Mouse (Mus musculus) lung, embryonic 14.5 days (tissue): Measurements from ENCODE around the gene Pde4d. TPM values are rescaled to one million over a fixed set of nuclear protein-coding genes. Genes with fewer than 3 reads are reported as not detected.

Experiments used
- ATAC-seq: fragments of 200-750 bp; cut with Nextera tagmentation; 2 replicates; pipeline ENCODE4 v1.8.0; 2017; ENCODE audit warnings: mild to moderate bottlenecking, moderate TSS enrichment, moderate library complexity; ENCODE audit not compliant: insufficient read depth
- DNase-seq: peaks from one replicate; pipeline ENCODE4 v3.0.0-alpha.2; 2015
- H3K27ac ChIP-seq: fragments of 300-500 bp; sonication (generic); 2 replicates; pipeline ENCODE4 v1.5.1; 2014; ENCODE audit warnings: low read depth, mild to moderate bottlenecking, moderate library complexity
- H3K27me3 ChIP-seq: fragments of 300-500 bp; sonication (generic); 2 replicates; pipeline ENCODE4 v1.6.1; 2014; ENCODE audit warnings: low read length, control low read depth; ENCODE audit not compliant: insufficient read depth
- H3K36me3 ChIP-seq: fragments of 300-500 bp; sonication (generic); 2 replicates; pipeline ENCODE4 v1.6.1; 2014; ENCODE audit warnings: control low read depth; ENCODE audit not compliant: insufficient read depth
- H3K4me1 ChIP-seq: fragments of 300-500 bp; sonication (generic); 2 replicates; pipeline ENCODE4 v1.6.1; 2014; ENCODE audit warnings: antibody characterized with exemption, control low read depth; ENCODE audit not compliant: insufficient read depth
- H3K4me2 ChIP-seq: fragments of 300-500 bp; sonication (generic); 2 replicates; pipeline ENCODE4 v1.6.1; 2014; ENCODE audit warnings: mild to moderate bottlenecking
- H3K4me3 ChIP-seq: fragments of 300-500 bp; sonication (generic); 2 replicates; pipeline ENCODE4 v1.5.1; 2014; ENCODE audit warnings: low read depth, low read length
- H3K9ac ChIP-seq: fragments of 300-500 bp; sonication (generic); 2 replicates; pipeline ENCODE4 v1.6.1; 2014
- H3K9me3 ChIP-seq: fragments of 300-500 bp; sonication (generic); 2 replicates; pipeline ENCODE4 v1.6.1; 2016; ENCODE audit warnings: low read depth, low read length, control low read depth
- CTCF ChIP-seq: IDR thresholded peaks from 2 replicates; pipeline ENCODE4 v1.5.1; 2016; ENCODE audit warnings: antibody characterized with exemption, low read depth
- WGBS: fragments of 180-500 bp; shearing (Covaris S2); extraction: QIAGEN DNeasy Blood & Tissue Kit; methylation state at CpG from one replicate; pipeline ENCODE4 v1.1.7; 2014; 5-methylcytosine and 5-hydroxymethylcytosine counted together
- polyA plus RNA-seq: library from polyadenylated mRNA; unstranded; fragments of >200 nt; fragmentation: Nextera tagmentation; extraction: Ambion mirVana; gene quantifications from 2 replicates; pipeline ENCODE4 v1.2.1, GENCODE M21; 2014

The Pde4d gene
- polyA plus RNA-seq, 1 experiment from 2014 or later = 16.2 TPM

DNA sequence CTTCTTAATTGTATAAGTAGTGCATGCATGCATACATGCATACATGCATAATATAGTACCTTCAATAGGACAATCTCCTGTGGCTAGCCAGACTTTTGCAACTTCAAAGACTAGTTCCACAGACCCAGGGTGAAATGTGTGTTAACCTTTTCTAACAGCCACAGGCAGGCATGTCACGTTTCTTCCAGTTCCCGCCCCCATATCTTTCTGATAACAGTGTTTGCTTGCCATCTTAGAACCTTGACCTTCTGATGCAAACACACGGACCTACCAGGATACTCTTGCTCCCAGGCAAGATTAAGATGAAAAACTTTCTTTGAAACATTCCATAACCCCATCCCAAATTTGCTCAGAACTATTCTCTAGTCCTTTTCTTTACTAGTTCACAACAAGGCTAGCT lies 1357.7 kb downstream of the Pde4d start:
- H3K4me1 ChIP-seq = no peaks in the 10 kb centered on the region
- no peaks in the 10 kb centered on the region for H3K36me3 ChIP-seq
- 19% methylated on average over 3 of the region's 3 CpGs for WGBS
- no peak for TF ChIP-seq CTCF
- DNase-seq = no peak
- H3K4me2 ChIP-seq = no peak overlapping the region
- peak overlapping the region; percentile 30; the same call in 1 of the 2 replicates for H3K27ac ChIP-seq
- H3K9ac ChIP-seq = no peak overlapping the region
- H3K4me3 ChIP-seq = no peak overlapping the region
- no peaks in the 10 kb centered on the region for H3K9me3 ChIP-seq
- H3K27me3 ChIP-seq = no peaks in the 10 kb centered on the region
- peak; percentile 21; the same call in 1 of the 2 replicates for ATAC-seq

DNA sequence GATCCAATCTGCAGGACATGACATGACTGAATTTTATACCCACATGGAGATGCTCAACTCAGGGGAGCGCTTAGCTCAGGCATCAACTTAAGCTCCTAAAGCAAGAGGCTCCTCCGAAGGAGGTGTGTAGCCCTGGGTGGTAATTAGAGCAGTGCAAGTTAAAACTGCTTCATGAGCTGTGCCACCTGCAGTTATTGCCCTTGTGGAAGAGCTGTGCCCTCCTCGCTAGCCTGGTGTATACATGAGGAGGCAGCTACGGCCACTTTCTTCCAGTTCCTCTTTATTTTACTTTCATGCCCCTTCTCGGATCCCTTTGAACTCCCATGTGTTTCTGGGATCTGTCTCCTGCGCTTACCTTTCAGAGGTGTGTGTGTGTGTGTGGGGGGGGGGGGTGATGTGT lies 1358.3 kb downstream of the Pde4d start:
- Histone ChIP-seq H3K4me3 (no peak overlapping the region), H3K27ac (peak overlapping the region; percentile 30; the same call in 1 of the 2 replicates), H3K9ac (no peak overlapping the region), H3K9me3 (no peaks in the 10 kb centered on the region), H3K36me3 (no peaks in the 10 kb centered on the region), H3K4me2 (peak overlapping the region; percentile 15; the same call in 1 of the 2 replicates), H3K27me3 (no peaks in the 10 kb centered on the region), H3K4me1 (no peaks in the 10 kb centered on the region)
- WGBS = 48% methylated on average over 6 of the region's 6 CpGs
- no peak for TF ChIP-seq CTCF
- peak; percentile 17; the same call in 1 of the 2 replicates for ATAC-seq
- DNase-seq = no peak

DNA sequence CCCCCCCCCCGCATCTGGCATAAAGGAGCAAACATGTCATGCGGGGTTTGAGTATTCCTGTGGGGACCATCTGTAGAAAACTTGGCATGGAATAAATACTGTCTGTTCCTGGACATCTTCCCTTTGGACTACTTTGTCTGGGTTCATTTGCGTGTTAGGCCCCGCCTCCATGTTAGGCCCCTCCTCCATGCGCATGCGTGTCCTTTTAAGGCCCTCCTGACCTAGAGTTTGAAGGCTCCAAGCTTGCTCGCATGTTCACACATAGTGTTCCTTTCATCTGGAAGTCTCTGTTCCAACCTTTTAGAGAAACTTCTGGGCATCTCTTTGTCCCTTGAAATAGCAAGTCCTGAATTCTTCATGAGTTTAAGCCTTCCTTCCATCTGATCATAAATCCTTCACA lies 1359.2 kb downstream of the Pde4d start:
- 74% methylated on average over 6 of the region's 7 CpGs for WGBS
- no peak; the same call in 1 of the 2 replicates for ATAC-seq

DNA sequence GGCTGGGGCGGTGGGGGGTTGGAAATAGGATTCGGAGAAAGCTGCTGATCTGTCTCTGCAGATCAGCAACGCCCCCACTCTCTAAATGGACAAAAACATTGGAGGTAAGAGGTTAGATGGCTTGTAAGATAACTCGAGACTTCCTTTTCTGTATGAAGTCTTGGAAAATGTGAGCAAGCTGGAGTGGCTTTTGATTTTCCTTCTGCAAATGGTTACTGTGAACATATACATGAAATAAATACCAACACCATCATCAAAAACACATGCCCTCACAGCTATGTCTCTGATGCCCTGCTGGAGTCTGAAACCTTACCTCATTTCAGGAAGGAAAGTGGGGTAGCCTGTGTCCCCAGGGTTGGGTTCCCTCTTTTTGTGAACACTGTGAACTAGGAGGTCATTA lies 1359.9 kb downstream of the Pde4d start:
- WGBS = 52% methylated on average over 4 of the region's 4 CpGs
- H3K4me1 ChIP-seq = no peaks in the 10 kb centered on the region
- H3K4me3 ChIP-seq = no peak overlapping the region
- no peak overlapping the region for H3K27ac ChIP-seq
- no peak for TF ChIP-seq CTCF
- no peak overlapping the region for H3K9ac ChIP-seq
- no peak for ATAC-seq
- H3K4me2 ChIP-seq = no peak overlapping the region
- no peak for DNase-seq
- H3K36me3 ChIP-seq = no peaks in the 10 kb centered on the region
- H3K9me3 ChIP-seq = no peaks in the 10 kb centered on the region
- no peaks in the 10 kb centered on the region for H3K27me3 ChIP-seq

More for the DNA sequence above, 1359.2 kb downstream of the Pde4d start:
- no peaks in the 10 kb centered on the region for H3K36me3 ChIP-seq
- no peak overlapping the region for H3K4me3 ChIP-seq
- H3K4me2 ChIP-seq = no peak overlapping the region
- H3K4me1 ChIP-seq = no peaks in the 10 kb centered on the region
- no peak overlapping the region for H3K9ac ChIP-seq
- H3K9me3 ChIP-seq = no peaks in the 10 kb centered on the region
- peak; percentile 17 for DNase-seq
- no peaks in the 10 kb centered on the region for H3K27me3 ChIP-seq
- no peak for TF ChIP-seq CTCF
- no peak overlapping the region for H3K27ac ChIP-seq

DNA sequence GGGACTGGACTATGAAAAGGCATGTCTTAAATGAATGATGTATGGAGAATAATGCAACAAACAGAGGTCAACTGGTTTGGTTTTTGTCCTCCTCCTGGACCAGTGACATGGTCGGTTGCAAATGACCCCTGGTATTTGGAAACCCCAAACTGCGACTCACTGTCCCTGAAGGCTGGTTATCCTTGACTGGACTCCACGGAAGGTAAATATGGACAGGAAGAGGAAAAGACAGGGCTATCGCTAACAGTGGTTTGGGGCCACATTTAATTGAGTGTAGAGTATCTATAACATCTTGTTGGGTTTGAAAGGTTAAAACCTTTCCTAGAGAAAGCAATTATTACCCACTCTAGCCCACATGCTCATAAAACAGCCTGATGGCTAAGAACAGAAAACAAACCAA lies 1364.2 kb downstream of the Pde4d start:
- no peak for TF ChIP-seq CTCF
- no peaks in the 10 kb centered on the region for H3K27me3 ChIP-seq
- H3K9me3 ChIP-seq = no peaks in the 10 kb centered on the region
- H3K4me1 ChIP-seq = no peaks in the 10 kb centered on the region
- no peak for DNase-seq
- no peak overlapping the region for H3K4me3 ChIP-seq
- H3K27ac ChIP-seq = no peak overlapping the region
- ATAC-seq = no peak
- no peaks in the 10 kb centered on the region for H3K36me3 ChIP-seq
- H3K4me2 ChIP-seq = no peak overlapping the region
- no peak overlapping the region for H3K9ac ChIP-seq
- 80% methylated on average over 4 of the region's 4 CpGs for WGBS

DNA sequence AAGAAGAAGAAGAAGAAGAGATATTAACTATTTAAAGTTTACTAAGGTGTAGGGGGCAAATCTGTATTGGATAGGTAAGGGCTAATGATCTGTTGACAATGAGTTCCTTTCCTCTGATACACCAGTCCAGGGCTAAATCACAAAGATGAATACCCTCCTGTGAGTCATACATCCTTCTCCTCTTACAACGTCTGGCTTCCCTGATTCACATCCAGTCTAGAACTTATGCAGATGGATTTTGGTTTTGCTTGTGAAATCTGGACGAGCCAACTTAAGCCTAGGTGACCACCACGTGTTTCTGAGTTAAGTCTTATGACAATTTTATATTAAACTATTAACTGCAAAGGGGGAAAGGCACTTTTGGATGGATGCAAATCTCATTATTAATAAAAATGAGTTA lies 1369.3 kb downstream of the Pde4d start:
- Histone ChIP-seq H3K27ac (no peak overlapping the region), H3K9ac (no peak overlapping the region), H3K36me3 (no peaks in the 10 kb centered on the region), H3K27me3 (no peaks in the 10 kb centered on the region), H3K9me3 (no peaks in the 10 kb centered on the region), H3K4me3 (no peak overlapping the region), H3K4me1 (peaks cover 19% of the 10 kb centered on the region; the same call in 1 of the 2 replicates), H3K4me2 (no peak overlapping the region)
- no peak for TF ChIP-seq CTCF
- DNase-seq (no peak), ATAC-seq (no peak)
- 72% methylated on average over 3 of the region's 3 CpGs for WGBS

DNA sequence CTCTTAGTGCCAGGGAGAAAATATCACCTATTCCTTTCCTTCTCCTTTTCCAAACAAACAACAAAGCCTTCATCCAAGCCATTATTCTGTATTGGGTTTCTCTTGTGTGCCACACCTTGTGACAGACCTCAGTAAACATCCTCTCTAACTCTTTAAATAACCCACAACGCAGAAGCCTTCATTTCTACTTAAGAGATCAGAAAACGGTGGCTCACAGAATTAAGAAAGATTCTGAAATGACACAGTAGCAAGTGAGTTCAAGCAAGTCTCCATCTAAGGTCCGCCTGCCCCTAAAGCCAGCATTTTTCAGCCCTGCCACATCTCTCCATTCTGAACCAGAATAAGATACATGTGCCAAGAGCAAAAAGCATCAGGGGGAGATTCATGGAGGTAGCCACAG lies 1370.4 kb downstream of the Pde4d start:
- no peak overlapping the region for H3K27ac ChIP-seq

DNA sequence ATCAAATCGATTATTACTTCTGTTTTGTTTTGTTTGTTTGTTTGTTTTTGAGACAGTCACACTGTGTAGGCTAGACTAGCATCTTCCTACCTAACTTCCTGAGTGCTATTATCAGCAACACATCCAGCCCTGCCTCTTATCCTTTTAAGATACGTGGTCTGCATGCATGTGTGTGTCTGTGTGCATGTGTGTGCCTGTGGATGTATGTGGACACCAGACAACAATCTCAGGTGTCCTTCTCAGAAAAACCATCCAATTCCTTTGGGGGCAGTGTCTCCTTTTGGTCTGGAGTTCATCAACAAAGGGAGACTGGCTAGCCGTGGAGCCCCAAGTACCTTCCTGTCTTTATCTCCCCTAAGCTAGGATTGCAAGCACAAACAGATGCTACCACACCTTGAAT lies 1371.1 kb downstream of the Pde4d start:
- Histone ChIP-seq H3K4me1 (peaks cover 29% of the 10 kb centered on the region), H3K4me3 (no peak overlapping the region), H3K27ac (0 out of 2 replicates have a peak overlapping the region, but pooled peaks have one; percentile 94), H3K9ac (no peak overlapping the region), H3K9me3 (no peaks in the 10 kb centered on the region), H3K27me3 (no peaks in the 10 kb centered on the region), H3K36me3 (no peaks in the 10 kb centered on the region), H3K4me2 (no peak overlapping the region)
- no peak for TF ChIP-seq CTCF
- WGBS = 51% methylated on average over 3 of the region's 3 CpGs
- DNase-seq (no peak), ATAC-seq (no peak)

More for the DNA sequence above, 1370.4 kb downstream of the Pde4d start:
- Histone ChIP-seq H3K4me3 (no peak overlapping the region), H3K27me3 (no peaks in the 10 kb centered on the region), H3K9me3 (no peaks in the 10 kb centered on the region), H3K4me2 (no peak overlapping the region), H3K36me3 (no peaks in the 10 kb centered on the region), H3K9ac (no peak overlapping the region), H3K4me1 (peaks cover 29% of the 10 kb centered on the region)
- 25% methylated on average over 3 of the region's 3 CpGs for WGBS
- TF ChIP-seq CTCF = no peak
- DNase-seq (no peak), ATAC-seq (no peak)
